Comparison of ENCODE assay signal across 9 mouse cellular contexts in the genomic region with DNA sequence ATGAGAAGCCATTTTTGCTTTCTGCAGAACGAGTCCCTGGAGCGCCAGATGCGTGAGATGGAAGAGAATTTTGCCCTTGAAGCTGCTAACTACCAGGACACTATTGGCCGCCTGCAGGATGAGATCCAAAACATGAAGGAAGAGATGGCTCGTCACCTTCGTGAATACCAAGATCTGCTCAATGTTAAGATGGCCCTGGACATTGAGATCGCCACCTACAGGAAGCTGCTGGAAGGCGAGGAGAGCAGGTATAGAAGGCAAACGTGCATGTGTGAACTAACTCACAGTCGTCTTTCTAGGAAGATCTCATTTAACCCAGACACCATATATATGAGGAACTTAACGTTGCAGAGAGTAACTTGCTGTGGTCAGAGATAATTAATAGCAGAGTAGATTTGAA. TPM values are rescaled to one million over a fixed set of nuclear protein-coding genes. Genes with fewer than 3 reads are reported as not detected.
A peak's percentile ranks its signal among the peaks of the same experiment; 100 is the strongest.
DNase-seq lines count a peak whose midpoint lies in the region; ATAC-seq and TF ChIP-seq lines count a peak whose summit lies in the region.
"Had no signal": no experiment of that assay in that cellular context is flagged by ENCODE, and none has a peak within 500 bp of the region (broad histone marks: within the 10 kb centered on the region; RNA-seq: fewer than 3 reads in every experiment).

No protein-coding gene starts in this region.

- H3K4me2 ChIP-seq in hindbrain, postnatal 0 days (ENCODE audit: low read depth, low read length), result no peak overlapping the region
- H3K4me2 ChIP-seq in hindbrain, embryonic 12.5 days (replicated peaks), result no peak overlapping the region
- no peak overlapping the region for H3K4me2 ChIP-seq in liver, postnatal 0 days (ENCODE audit: low read depth, low read length)
- H3K4me2 ChIP-seq in intestine, embryonic 15.5 days (replicated peaks), result no peak overlapping the region
- H3K4me2 ChIP-seq: lung, embryonic 15.5 days had no signal

- peak; percentile 54 for TF ChIP-seq CTCF in hindbrain, postnatal 0 days (IDR thresholded peaks at IDR 0.05; ENCODE audit: low read depth)
- TF ChIP-seq CTCF in liver, postnatal 0 days (IDR thresholded peaks at IDR 0.05; ENCODE audit: low read depth), result peak; percentile 67

- ATAC-seq in hindbrain, postnatal 0 days, result no peak
- ATAC-seq in hindbrain, embryonic 12.5 days (ENCODE audit: low FRiP score), result no peak
- no peak for ATAC-seq in liver, postnatal 0 days
- no peak for ATAC-seq in intestine, embryonic 15.5 days

- H3K27ac ChIP-seq in hindbrain, postnatal 0 days, result no peak overlapping the region
- no peak overlapping the region for H3K27ac ChIP-seq in hindbrain, embryonic 12.5 days
- no peak overlapping the region for H3K27ac ChIP-seq in liver, postnatal 0 days (ENCODE audit: low read depth)
- no peak overlapping the region for H3K27ac ChIP-seq in intestine, embryonic 15.5 days
- H3K27ac ChIP-seq: lung, embryonic 15.5 days had no signal

- H3K9ac ChIP-seq in hindbrain, postnatal 0 days (replicated peaks; ENCODE audit: low read length), result no peak overlapping the region
- no peak overlapping the region for H3K9ac ChIP-seq in hindbrain, embryonic 12.5 days
- no peak overlapping the region for H3K9ac ChIP-seq in liver, postnatal 0 days (replicated peaks)
- no peak overlapping the region for H3K9ac ChIP-seq in intestine, embryonic 15.5 days
- H3K9ac ChIP-seq: lung, embryonic 15.5 days had no signal

- WGBS in hindbrain, postnatal 0 days, result 63% methylated on average over 11 of the region's 11 CpGs
- WGBS in hindbrain, embryonic 12.5 days, result 68% methylated on average over 11 of the region's 11 CpGs
- WGBS in liver, postnatal 0 days (ENCODE audit: insufficient replicate concordance), result 61% methylated on average over 11 of the region's 11 CpGs
- 67% methylated on average over 11 of the region's 11 CpGs for WGBS in intestine, embryonic 15.5 days

- no peaks in the 10 kb centered on the region for H3K27me3 ChIP-seq in hindbrain, postnatal 0 days (ENCODE audit: insufficient read depth, low read length)
- H3K27me3 ChIP-seq in hindbrain, embryonic 12.5 days, result no peaks in the 10 kb centered on the region
- peaks cover under 1% of the 10 kb centered on the region; the same call in 1 of the 2 replicates for H3K27me3 ChIP-seq in liver, postnatal 0 days (ENCODE audit: insufficient read depth, low read length)
- H3K27me3 ChIP-seq in intestine, embryonic 15.5 days (replicated peaks), result no peaks in the 10 kb centered on the region
- H3K27me3 ChIP-seq: lung, embryonic 15.5 days had no signal

- peaks cover 4% of the 10 kb centered on the region; the same call in 1 of the 2 replicates for H3K4me1 ChIP-seq in hindbrain, postnatal 0 days (ENCODE audit: insufficient read depth, low read length)
- H3K4me1 ChIP-seq in hindbrain, embryonic 12.5 days, result peaks cover 15% of the 10 kb centered on the region
- H3K4me1 ChIP-seq in liver, postnatal 0 days (ENCODE audit: insufficient read depth), result peaks cover 5% of the 10 kb centered on the region; the same call in 1 of the 2 replicates
- no peaks in the 10 kb centered on the region; the same call in 1 of the 2 replicates for H3K4me1 ChIP-seq in intestine, embryonic 15.5 days (replicated peaks)

- H3K4me3 ChIP-seq in hindbrain, postnatal 0 days (ENCODE audit: low read length), result no peak overlapping the region
- H3K4me3 ChIP-seq in hindbrain, embryonic 12.5 days, result no peak overlapping the region
- no peak overlapping the region for H3K4me3 ChIP-seq in liver, postnatal 0 days (ENCODE audit: low read depth, low read length)
- H3K4me3 ChIP-seq in intestine, embryonic 15.5 days (replicated peaks), result no peak overlapping the region
- H3K4me3 ChIP-seq: lung, embryonic 15.5 days had no signal

- peak; percentile 33 for DNase-seq in hindbrain, postnatal 0 days (ENCODE audit: low spot score)
- DNase-seq in B cell, adult 2 months, result peak; percentile 57 to 58
- peak; percentile 24 for DNase-seq in MN1 (ENCODE audit: low spot score)
- peak; percentile 31 for DNase-seq in liver, postnatal 0 days
- DNase-seq in urinary bladder, postnatal 25 days (ENCODE audit: low spot score), result no peak
- DNase-seq in left cerebral cortex, postnatal 36 days (ENCODE audit: low spot score in 2 of 2), result no peak

- no peaks in the 10 kb centered on the region for H3K9me3 ChIP-seq in hindbrain, postnatal 0 days (ENCODE audit: low read length)
- no peaks in the 10 kb centered on the region for H3K9me3 ChIP-seq in hindbrain, embryonic 12.5 days (replicated peaks)
- H3K9me3 ChIP-seq in liver, postnatal 0 days (ENCODE audit: low read length), result no peaks in the 10 kb centered on the region
- H3K9me3 ChIP-seq in intestine, embryonic 15.5 days, result no peaks in the 10 kb centered on the region
- H3K9me3 ChIP-seq: lung, embryonic 15.5 days had no signal

- intact Hi-C loops in left cerebral cortex, postnatal 36 days (cut with DNase I), result loop anchor here (5.0 to 10.0 kb wide), 2 partner anchors 165 to 288 kb away; no protein-coding TSS in a partner anchor

- TF ChIP-seq EP300 in liver, postnatal 0 days (IDR thresholded peaks at IDR 0.05; ENCODE audit: low read depth), result no peak

- peaks cover 15% of the 10 kb centered on the region for H3K36me3 ChIP-seq in hindbrain, postnatal 0 days (ENCODE audit: insufficient read depth, low read length)
- peaks cover 53% of the 10 kb centered on the region for H3K36me3 ChIP-seq in hindbrain, embryonic 12.5 days
- peaks cover 27% of the 10 kb centered on the region for H3K36me3 ChIP-seq in liver, postnatal 0 days (replicated peaks; ENCODE audit: insufficient read depth, low read length)
- 0 out of 2 replicates have a peak, but pooled peaks cover 14% of the 10 kb centered on the region for H3K36me3 ChIP-seq in intestine, embryonic 15.5 days

RNA-seq across cellular contexts. Expression of a gene that starts 6.3 kb away (rescaled TPM):
- total RNA-seq in hindbrain, postnatal 0 days (2014; rRNA removed), result 965 and 1,051 TPM in 2 replicates
- 417 and 451 TPM in 2 replicates for polyA plus RNA-seq in hindbrain, postnatal 0 days (2015; fragmentation: Nextera tagmentation; extraction: Ambion mirVana)
- 1,011 and 1,056 TPM in 2 replicates for polyA plus RNA-seq in hindbrain, embryonic 12.5 days (2016; fragmentation: Nextera tagmentation; extraction: Ambion mirVana)
- polyA plus RNA-seq in liver, postnatal 0 days (2015; fragmentation: Nextera tagmentation; extraction: Ambion mirVana), result 97.4 and 105 TPM in 2 replicates
- total RNA-seq in left cerebral cortex, postnatal 36 days (2021), result 10 to 100 TPM; 55.9 to 57.9 TPM
- polyA plus RNA-seq in intestine, embryonic 15.5 days (2015; fragmentation: Nextera tagmentation; extraction: Ambion mirVana), result 442 and 454 TPM in 2 replicates

RNA-seq across cellular contexts. Expression of a gene that starts 35.5 kb away (rescaled TPM):
- total RNA-seq in hindbrain, postnatal 0 days (2014; rRNA removed), result 6.1 and 7.5 TPM in 2 replicates
- polyA plus RNA-seq in hindbrain, postnatal 0 days (2015; fragmentation: Nextera tagmentation; extraction: Ambion mirVana), result 6.2 and 6.8 TPM in 2 replicates
- polyA plus RNA-seq in hindbrain, embryonic 12.5 days (2016; fragmentation: Nextera tagmentation; extraction: Ambion mirVana), result 6.4 and 7.9 TPM in 2 replicates
- polyA plus RNA-seq in liver, postnatal 0 days (2015; fragmentation: Nextera tagmentation; extraction: Ambion mirVana), result 4.1 and 4.4 TPM in 2 replicates
- total RNA-seq in left cerebral cortex, postnatal 36 days (2021), result 1 to 10 TPM; 4.6 to 7.9 TPM
- 8.1 and 10.0 TPM in 2 replicates for polyA plus RNA-seq in intestine, embryonic 15.5 days (2015; fragmentation: Nextera tagmentation; extraction: Ambion mirVana)

Comparison
In these comparisons a context has a peak if more than half of its experiments do, and no peak if none do; other contexts are left out.
1. DNase-seq: peak in hindbrain, postnatal 0 days (single experiment), B cell, adult 2 months (2 of 2), MN1 (single experiment) and liver, postnatal 0 days (single experiment); none in urinary bladder, postnatal 25 days (single experiment) and left cerebral cortex, postnatal 36 days (0 of 2).